Mouse (Mus musculus) midbrain, embryonic 15.5 days (tissue): ENCODE results near the gene Elp6. TPM values are rescaled to one million over a fixed set of nuclear protein-coding genes. Genes with fewer than 3 reads are reported as not detected.
"Not testable (repeated sequence)": the region's sequence is repeated elsewhere in the genome, so short reads cannot be mapped to it uniquely, and the experiment has no call there.

Experiments
- ATAC-seq: fragments of 200-750 bp; cut with Nextera tagmentation; replicated peaks from 2 replicates; pipeline ENCODE4 v1.8.0; 2017; ENCODE audit warnings: moderate TSS enrichment
- H3K27ac ChIP-seq: fragments of 300-500 bp; sonication (generic); 2 replicates; pipeline ENCODE4 v1.5.1; 2015; ENCODE audit warnings: mild to moderate bottlenecking, inconsistent platforms
- H3K27me3 ChIP-seq: fragments of 300-500 bp; sonication (generic); replicated peaks from 2 replicates; pipeline ENCODE4 v1.6.1; 2015; ENCODE audit warnings: inconsistent platforms
- H3K36me3 ChIP-seq: fragments of 300-500 bp; sonication (generic); replicated peaks from 2 replicates; pipeline ENCODE4 v1.6.1; 2015; ENCODE audit warnings: inconsistent platforms
- H3K4me1 ChIP-seq: fragments of 300-500 bp; sonication (generic); 2 replicates; pipeline ENCODE4 v1.6.1; 2015; ENCODE audit warnings: inconsistent platforms
- H3K4me2 ChIP-seq: fragments of 300-500 bp; sonication (generic); 2 replicates; pipeline ENCODE4 v1.6.1; 2015; ENCODE audit warnings: inconsistent platforms, mild to moderate bottlenecking, moderate library complexity
- H3K4me3 ChIP-seq: fragments of 300-500 bp; sonication (generic); 2 replicates; pipeline ENCODE4 v1.5.1; 2015; ENCODE audit warnings: mild to moderate bottlenecking, inconsistent platforms
- H3K9ac ChIP-seq: fragments of 300-500 bp; sonication (generic); 2 replicates; pipeline ENCODE4 v1.6.1; 2015; ENCODE audit warnings: mild to moderate bottlenecking, inconsistent platforms
- H3K9me3 ChIP-seq: fragments of 300-500 bp; sonication (generic); 2 replicates; pipeline ENCODE4 v1.6.1; 2016; ENCODE audit warnings: inconsistent platforms
- WGBS: fragments of 180-500 bp; shearing (Covaris S2); methylation state at CpG from one replicate; pipeline ENCODE4 v1.1.7; 2015; ENCODE audit warnings: mixed read lengths; 5-methylcytosine and 5-hydroxymethylcytosine counted together
- polyA plus RNA-seq: library from polyadenylated mRNA; unstranded; fragments of >200 nt; fragmentation: Nextera tagmentation; extraction: Ambion mirVana; gene quantifications from 2 replicates; pipeline ENCODE4 v1.2.1, GENCODE M21; 2015

The Elp6 gene
- polyA plus RNA-seq, 1 experiment from 2014 or later = 48.4 TPM

DNA sequence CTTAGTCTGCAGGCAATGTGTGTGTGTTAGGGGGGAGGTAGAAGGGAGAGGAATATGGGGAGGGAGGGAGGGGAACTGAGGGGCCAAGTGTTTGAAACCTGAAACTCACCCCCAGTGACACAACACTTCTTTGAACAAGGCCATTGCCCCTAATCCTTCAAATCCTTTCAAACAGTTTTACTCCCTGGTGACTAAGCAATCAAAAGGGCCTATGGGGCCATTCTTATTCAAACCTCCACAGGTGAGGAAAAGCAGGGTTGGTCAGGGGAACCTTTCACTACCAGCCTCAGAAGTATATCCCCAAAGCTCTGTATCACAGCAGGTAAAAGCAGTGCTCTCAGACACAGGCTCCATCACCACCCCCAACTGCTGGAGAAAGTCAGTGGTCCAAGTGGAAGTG lies 18.0 kb downstream of the Elp6 start:
- Histone ChIP-seq H3K27ac (no peak overlapping the region), H3K27me3 (no peaks in the 10 kb centered on the region), H3K36me3 (peaks cover 16% of the 10 kb centered on the region; the same call in 1 of the 2 replicates), H3K4me1 (no peaks in the 10 kb centered on the region), H3K4me2 (no peak overlapping the region), H3K9ac (no peak overlapping the region), H3K4me3 (no peak overlapping the region), H3K9me3 (no peaks in the 10 kb centered on the region)
- ATAC-seq = no peak

DNA sequence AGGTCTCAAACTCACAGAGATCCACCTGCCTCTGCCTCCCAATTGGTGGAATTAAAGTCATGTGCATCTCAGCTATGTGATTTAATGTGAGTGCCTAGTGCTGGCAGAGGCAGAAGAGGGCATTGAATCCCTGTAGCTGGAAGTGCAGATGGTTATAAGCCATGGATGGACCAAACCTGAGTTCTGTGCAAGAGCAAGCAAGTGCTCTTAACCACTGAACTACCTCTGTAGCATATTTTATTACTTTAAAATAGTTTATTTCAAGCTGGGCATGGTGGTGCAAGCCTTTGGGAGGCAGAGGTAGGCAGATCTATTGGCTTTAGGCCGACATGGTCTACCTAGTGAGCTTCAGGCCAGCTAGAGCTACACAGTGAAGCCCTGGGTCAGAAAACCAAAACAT lies 19.2 kb downstream of the Elp6 start:
- Histone ChIP-seq H3K36me3 (peaks cover 16% of the 10 kb centered on the region; the same call in 1 of the 2 replicates), H3K27ac (no peak overlapping the region), H3K4me1 (no peaks in the 10 kb centered on the region), H3K27me3 (no peaks in the 10 kb centered on the region), H3K4me2 (no peak overlapping the region), H3K4me3 (no peak overlapping the region), H3K9ac (no peak overlapping the region), H3K9me3 (no peaks in the 10 kb centered on the region)
- WGBS = 83% methylated on average over 1 of the region's 1 CpGs
- no peak for ATAC-seq

DNA sequence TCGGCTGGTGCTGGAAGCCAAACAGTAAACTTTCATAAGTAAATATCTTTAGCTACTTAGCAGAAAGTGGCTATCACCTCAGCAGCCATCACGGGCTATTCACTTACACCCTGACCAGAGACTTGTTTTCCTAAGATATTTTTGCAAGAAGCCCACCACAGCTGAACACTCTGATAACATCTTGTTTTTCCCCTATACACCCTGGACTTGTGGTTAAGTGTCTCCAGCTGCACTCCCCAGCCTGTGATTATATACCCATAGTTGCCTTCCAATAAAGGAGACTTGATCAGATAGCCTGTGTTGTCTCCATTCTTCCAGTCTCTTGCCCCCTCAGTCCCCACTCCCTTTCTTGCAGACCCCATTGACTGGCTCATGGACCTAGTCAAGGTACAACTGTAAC lies 23.2 kb downstream of the Elp6 start:
- ATAC-seq = no peak
- 77% methylated on average over 2 of the region's 2 CpGs for WGBS
- Histone ChIP-seq H3K4me2 (no peak overlapping the region), H3K4me1 (no peaks in the 10 kb centered on the region), H3K27ac (no peak overlapping the region), H3K36me3 (no peaks in the 10 kb centered on the region), H3K9ac (no peak overlapping the region), H3K27me3 (no peaks in the 10 kb centered on the region), H3K4me3 (no peak overlapping the region), H3K9me3 (no peaks in the 10 kb centered on the region)

DNA sequence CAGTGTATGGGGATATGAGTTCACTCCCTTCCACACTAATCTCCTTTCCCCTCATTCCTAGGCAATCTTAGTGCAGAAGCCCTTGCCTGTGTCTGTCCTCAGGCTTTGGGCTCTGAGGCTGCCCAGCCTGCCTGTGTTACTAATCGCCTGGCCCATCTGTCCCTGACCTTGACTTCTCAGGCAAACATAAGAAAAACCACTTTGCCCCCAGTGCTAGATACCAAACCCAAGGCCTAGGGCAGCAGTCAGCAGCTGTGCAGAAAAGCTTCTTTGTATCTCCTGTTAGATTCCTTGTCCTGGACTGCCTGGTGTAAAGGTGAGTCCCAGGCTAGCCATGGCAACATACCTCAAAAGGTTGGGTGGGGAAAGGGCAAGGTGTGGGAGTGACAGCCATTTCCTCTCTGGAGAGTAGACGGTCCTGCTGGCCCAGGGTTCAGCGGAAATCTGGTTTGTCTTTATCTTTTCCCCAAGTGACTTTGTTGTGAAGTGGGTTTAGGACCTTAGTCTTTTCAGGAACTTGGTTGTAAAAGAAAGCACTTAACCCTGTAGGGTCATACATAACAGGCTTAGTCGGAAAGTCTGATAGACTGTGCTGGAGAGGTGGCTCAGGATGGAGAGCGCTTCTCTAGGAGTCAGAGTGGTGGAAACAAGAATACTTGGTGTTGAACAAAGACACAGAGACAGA lies 24.1 kb downstream of the Elp6 start:
- Histone ChIP-seq H3K4me3 (no peak overlapping the region), H3K27ac (no peak overlapping the region), H3K9me3 (no peaks in the 10 kb centered on the region), H3K27me3 (no peaks in the 10 kb centered on the region), H3K36me3 (no peaks in the 10 kb centered on the region), H3K4me2 (no peak overlapping the region), H3K4me1 (peaks cover 4% of the 10 kb centered on the region), H3K9ac (no peak overlapping the region)
- ATAC-seq = no peak
- 62% methylated on average over 5 of the region's 5 CpGs for WGBS

DNA sequence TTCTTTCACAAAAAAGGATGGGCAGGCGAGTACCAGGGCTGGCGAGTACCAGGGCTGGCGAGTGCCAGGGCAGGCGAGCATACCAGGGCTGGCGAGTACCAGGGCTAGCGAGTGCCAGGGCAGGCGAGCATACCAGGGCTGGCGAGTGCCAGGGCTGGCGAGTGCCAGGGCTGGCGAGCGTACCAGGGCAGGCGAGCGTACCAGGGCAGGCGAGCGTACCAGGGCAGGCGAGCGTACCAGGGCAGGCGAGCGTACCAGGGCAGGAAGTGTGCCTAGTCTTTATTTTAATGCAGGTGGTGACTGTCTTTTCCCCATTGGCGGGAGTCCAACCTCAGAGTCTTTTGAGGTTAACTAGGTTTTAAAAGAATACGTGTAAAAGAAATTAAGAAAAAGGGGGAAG lies 24.7 kb downstream of the Elp6 start:
- no peak overlapping the region for H3K27ac ChIP-seq
- H3K9ac ChIP-seq = no peak overlapping the region
- no peak overlapping the region for H3K4me3 ChIP-seq
- no peak for ATAC-seq
- peaks cover 10% of the 10 kb centered on the region for H3K4me1 ChIP-seq
- H3K36me3 ChIP-seq = no peaks in the 10 kb centered on the region
- no peaks in the 10 kb centered on the region for H3K9me3 ChIP-seq
- no peak overlapping the region for H3K4me2 ChIP-seq
- WGBS = 79% methylated on average over 21 of the region's 21 CpGs
- H3K27me3 ChIP-seq = no peaks in the 10 kb centered on the region

DNA sequence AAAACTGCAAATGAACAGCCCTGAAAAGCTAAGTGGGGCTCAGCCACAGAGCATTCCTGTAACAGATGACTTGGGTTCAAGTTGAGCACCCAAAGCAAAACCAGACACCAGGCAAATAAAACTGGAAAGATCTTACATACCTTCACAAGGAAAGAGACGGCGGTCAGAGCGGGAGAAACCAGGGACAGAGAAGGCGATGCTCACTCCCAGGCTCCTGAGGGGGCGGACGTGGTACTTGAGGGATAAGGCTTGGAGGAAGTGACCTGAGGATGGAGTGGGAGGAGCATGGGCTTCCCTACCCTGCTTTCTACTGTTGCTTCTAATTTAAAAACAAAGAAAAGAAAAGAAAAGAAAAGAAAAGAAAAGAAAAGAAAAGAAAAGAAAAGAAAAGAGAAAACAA lies 25.4 kb downstream of the Elp6 start:
- Histone ChIP-seq H3K9me3 (no peaks in the 10 kb centered on the region), H3K4me2 (no peak overlapping the region), H3K4me1 (peaks cover 16% of the 10 kb centered on the region), H3K9ac (no peak overlapping the region), H3K4me3 (no peak overlapping the region), H3K27ac (no peak overlapping the region), H3K36me3 (no peaks in the 10 kb centered on the region), H3K27me3 (no peaks in the 10 kb centered on the region)
- no peak for ATAC-seq
- WGBS = 58% methylated on average over 6 of the region's 6 CpGs

DNA sequence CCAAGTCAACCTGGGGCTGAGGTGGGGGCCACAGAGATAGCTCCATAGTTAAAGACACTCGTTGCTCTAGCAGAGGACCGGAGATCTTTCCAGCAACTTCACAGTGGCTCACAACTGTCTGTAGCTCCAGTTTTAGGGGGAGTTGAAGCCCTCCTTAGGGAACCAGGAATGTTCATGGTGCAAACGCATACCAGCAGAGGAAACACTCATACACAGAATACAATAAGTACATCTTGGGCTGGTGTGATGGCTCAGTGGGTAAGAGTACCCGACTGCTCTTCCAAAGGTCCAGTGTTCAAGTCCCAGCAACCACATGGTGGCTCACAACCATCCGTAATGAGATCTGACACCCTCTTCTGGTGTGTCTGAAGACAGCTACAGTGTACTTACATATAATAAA lies 25.9 kb downstream of the Elp6 start:
- not testable (repeated sequence) for H3K9ac ChIP-seq, H3K27ac ChIP-seq, ATAC-seq, H3K4me2 ChIP-seq, H3K27me3 ChIP-seq, H3K36me3 ChIP-seq, H3K4me3 ChIP-seq, H3K9me3 ChIP-seq
- 91% methylated on average over 5 of the region's 5 CpGs for WGBS
- peaks cover 18% of the 10 kb centered on the region for H3K4me1 ChIP-seq

DNA sequence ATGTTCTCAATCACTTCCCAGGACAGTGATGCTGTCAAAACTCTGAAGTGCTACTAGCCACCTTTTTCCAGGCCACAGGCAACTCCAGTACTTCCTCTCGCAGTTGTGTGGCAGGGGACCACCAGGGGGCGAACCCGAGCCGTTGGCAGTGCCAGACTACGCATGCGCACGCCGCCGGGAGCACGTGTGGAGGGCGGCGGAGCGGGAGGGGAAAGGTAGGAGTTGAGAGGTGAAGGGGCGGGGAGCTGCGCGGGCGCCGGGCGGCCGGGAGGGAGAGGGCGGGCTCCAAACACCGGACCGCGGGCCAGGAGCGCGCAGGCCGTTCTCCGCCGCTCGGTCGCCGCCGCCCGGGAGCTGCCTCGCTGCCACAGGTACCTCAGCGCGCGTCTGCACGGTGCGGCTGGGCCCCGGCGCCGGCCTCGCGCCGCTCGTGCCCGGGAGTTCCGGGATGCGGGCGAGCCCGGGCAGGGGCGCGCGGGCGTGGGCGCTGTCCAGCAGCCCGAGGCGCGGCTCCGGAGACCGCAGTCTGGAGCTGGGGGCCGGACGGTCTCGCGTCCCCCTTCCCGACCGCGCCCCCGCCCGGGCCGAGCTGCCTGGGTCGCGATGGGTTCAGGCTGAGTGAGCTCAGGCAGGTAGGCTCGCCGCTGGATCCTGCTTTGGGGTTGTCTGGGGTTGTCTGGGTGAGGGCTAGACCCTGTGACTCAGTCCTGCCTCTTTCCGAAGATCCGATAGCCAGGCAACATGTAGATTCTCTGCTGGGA lies 28.3 kb downstream of the Elp6 start, which contains the start of gene Scap:
Scap (plus strand) TSS at position 154 of the 761 bp plus-strand sequence.
- H3K36me3 ChIP-seq = no peaks in the 10 kb centered on the region
- no peaks in the 10 kb centered on the region for H3K9me3 ChIP-seq
- peak; percentile 86 for ATAC-seq
- 1% methylated on average over 76 of the region's 78 CpGs for WGBS
- H3K9ac ChIP-seq = peak within 1 kb of the TSS; percentile 58
- peak within 1 kb of the TSS; percentile 84 for H3K4me3 ChIP-seq
- H3K4me1 ChIP-seq = peaks cover 18% of the 10 kb centered on the region
- H3K27ac ChIP-seq = peak within 1 kb of the TSS; percentile 67
- H3K27me3 ChIP-seq = no peaks in the 10 kb centered on the region
- peak within 1 kb of the TSS; percentile 69 for H3K4me2 ChIP-seq

DNA sequence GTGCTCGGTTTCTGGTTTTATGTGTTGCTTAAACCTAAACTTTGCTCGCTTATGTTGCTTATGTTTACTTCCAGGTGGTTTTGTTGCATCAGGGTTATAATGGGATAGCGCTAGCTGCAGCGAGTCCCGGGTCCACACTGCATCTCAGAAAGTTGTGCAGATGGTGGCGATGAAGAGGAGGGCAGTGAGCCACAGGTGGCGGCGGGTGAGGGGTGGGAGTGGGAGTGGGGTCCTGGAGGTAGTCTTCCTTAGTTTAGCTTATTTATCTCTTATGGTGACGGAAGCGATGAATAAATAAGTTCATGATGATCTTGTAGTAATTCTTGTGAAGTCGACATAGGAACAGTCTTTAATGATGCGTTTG lies 28.9 kb downstream of the Elp6 start:
- peak overlapping the region; percentile 58 for H3K9ac ChIP-seq
- H3K9me3 ChIP-seq = no peaks in the 10 kb centered on the region
- H3K36me3 ChIP-seq = no peaks in the 10 kb centered on the region
- ATAC-seq = peak; percentile 8; the same call in 1 of the 2 replicates
- 11% methylated on average over 12 of the region's 12 CpGs for WGBS
- H3K27ac ChIP-seq = 0 out of 2 replicates have a peak overlapping the region, but pooled peaks have one; percentile 67
- H3K4me2 ChIP-seq = peak overlapping the region; percentile 69
- no peaks in the 10 kb centered on the region for H3K27me3 ChIP-seq
- peaks cover 18% of the 10 kb centered on the region for H3K4me1 ChIP-seq
- peak overlapping the region; percentile 84 for H3K4me3 ChIP-seq

DNA sequence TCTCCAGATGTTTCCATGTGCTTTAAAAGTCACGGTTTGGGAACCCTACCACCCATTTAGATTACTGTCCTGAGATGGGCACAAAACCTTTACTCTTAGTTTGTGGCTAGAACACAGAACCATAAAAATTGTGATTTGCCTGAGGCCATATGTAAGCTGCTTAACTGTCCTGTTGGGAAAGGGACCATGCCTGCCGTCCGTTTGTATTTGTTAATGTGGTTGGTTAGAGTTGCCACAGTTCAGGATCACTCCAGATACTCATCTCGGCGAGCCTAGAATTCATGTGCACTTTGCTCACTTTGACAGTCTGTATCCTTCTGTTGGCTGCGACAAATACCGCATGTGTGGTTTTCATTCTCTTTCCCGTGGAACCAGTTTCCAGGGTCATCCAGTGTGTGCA lies 29.9 kb downstream of the Elp6 start:
- Histone ChIP-seq H3K4me1 (peaks cover 18% of the 10 kb centered on the region), H3K4me2 (no peak overlapping the region), H3K27ac (no peak overlapping the region), H3K9me3 (no peaks in the 10 kb centered on the region), H3K4me3 (no peak overlapping the region), H3K9ac (no peak overlapping the region), H3K27me3 (no peaks in the 10 kb centered on the region), H3K36me3 (no peaks in the 10 kb centered on the region)
- ATAC-seq = no peak
- whole genome bisulfite sequencing = 79% methylated on average over 8 of the region's 8 CpGs

DNA sequence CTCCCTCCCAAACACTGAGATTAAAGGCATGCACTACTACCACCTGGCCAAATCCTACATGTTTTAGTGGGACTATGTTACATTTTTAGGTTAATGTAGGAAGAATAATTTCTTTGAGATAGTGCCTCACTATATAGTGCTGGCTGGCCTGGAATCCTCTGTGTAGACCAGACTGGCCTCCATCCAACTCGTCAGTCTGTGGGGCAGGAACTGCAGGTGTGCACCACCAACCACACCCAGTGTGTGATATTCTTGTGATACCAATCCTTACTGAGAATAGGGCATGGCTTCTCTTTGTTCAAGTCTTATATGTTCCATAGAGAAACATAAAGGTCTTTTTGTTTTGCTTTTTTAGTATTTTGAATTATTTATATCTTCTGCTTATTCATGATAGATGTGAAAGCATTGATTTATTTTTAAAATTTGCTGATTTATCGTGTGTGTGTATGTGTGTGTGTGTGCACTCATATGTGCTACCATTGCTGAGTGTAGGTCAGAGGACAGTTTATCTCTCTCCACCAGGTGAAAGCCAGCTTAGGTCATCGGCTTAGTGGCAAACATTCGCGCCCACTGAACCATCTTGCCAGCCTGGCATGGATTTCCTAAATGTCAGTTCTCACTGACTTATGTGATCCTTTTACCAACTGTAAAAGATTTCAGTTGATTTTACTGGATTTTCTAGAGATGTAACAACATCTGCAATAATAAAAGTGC lies 35.2 kb downstream of the Elp6 start:
- Histone ChIP-seq H3K9ac (no peak overlapping the region), H3K36me3 (no peaks in the 10 kb centered on the region), H3K27me3 (no peaks in the 10 kb centered on the region), H3K9me3 (no peaks in the 10 kb centered on the region), H3K4me3 (no peak overlapping the region), H3K27ac (no peak overlapping the region), H3K4me2 (no peak overlapping the region), H3K4me1 (peaks cover 3% of the 10 kb centered on the region; the same call in 1 of the 2 replicates)
- no peak for ATAC-seq
- WGBS = 86% methylated on average over 5 of the region's 5 CpGs

DNA sequence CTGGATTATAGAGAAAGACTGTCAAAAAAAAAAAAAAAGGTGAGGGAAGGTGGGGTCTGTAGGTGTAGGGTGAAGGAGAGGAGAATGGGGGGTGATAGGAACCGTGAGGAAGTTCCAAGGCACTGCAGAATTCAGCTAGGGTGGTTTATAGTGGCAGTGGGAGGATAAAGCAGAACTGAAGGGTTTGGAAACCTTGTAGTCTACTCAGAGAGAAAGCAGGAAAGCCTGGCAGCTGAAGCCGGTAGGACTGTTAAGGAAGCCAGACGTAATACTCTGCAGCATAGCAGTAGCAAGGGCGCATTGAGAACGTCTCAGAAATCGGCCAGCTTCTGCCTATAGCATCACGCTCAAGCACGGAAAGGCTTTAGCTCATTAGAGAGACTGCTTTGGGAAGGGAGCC lies 37.0 kb downstream of the Elp6 start:
- no peak overlapping the region for H3K9ac ChIP-seq

More for the DNA sequence above, 37.0 kb downstream of the Elp6 start:
- no peak overlapping the region for H3K4me3 ChIP-seq
- H3K4me2 ChIP-seq = no peak overlapping the region
- no peak for ATAC-seq
- no peak overlapping the region for H3K27ac ChIP-seq
- no peaks in the 10 kb centered on the region for H3K9me3 ChIP-seq
- no peaks in the 10 kb centered on the region for H3K4me1 ChIP-seq
- WGBS = 91% methylated on average over 8 of the region's 8 CpGs
- no peaks in the 10 kb centered on the region for H3K27me3 ChIP-seq
- H3K36me3 ChIP-seq = no peaks in the 10 kb centered on the region
